Mouse (Mus musculus): ENCODE results near the gene Mast3. TPM values are rescaled to one million over a fixed set of nuclear protein-coding genes. Genes with fewer than 3 reads are reported as not detected.

The Mast3 gene
- polyA plus RNA-seq, 1 experiment: 24.2 TPM

- WGBS: 84% methylated on average over 6 of the region's 6 CpGs
- no peak for DNase-seq (ENCODE audit: low read depth, low spot score)
Observed at GRCm38 (mm10) chr8:70767503-70767902, 37.4 kb downstream of the Mast3 start.

- 13% methylated on average over 21 of the region's 21 CpGs for WGBS
- no peak for DNase-seq (ENCODE audit: low read depth, low spot score)
Observed at GRCm38 (mm10) chr8:70766571-70767440, 38.0 kb downstream of the Mast3 start.

GRCm38 (mm10) chr8:70765838-70766570, 38.9 kb downstream of the Mast3 start:
- DNase-seq (ENCODE audit: low read depth, low spot score): no peak
- under 1% methylated on average over 34 of the region's 34 CpGs for WGBS

- 41% methylated on average over 9 of the region's 9 CpGs for WGBS
- DNase-seq (ENCODE audit: low read depth, low spot score): no peak
Observed at GRCm38 (mm10) chr8:70765329-70765728, 39.5 kb downstream of the Mast3 start.

- DNase-seq (ENCODE audit: low read depth, low spot score): no peak
- 44% methylated on average over 13 of the region's 13 CpGs for WGBS
Observed at GRCm38 (mm10) chr8:70764676-70765075, 40.2 kb downstream of the Mast3 start.

GRCm38 (mm10) chr8:70764026-70764425, 40.8 kb downstream of the Mast3 start:
- DNase-seq (ENCODE audit: low read depth, low spot score): no peak
- 42% methylated on average over 8 of the region's 8 CpGs for WGBS

- 8% methylated on average over 3 of the region's 3 CpGs for WGBS
Observed at GRCm38 (mm10) chr8:70763354-70763753, 41.5 kb downstream of the Mast3 start.

GRCm38 (mm10) chr8:70762118-70762517, 42.7 kb downstream of the Mast3 start:
- no peak for DNase-seq (ENCODE audit: low read depth, low spot score)
- WGBS: 34% methylated on average over 1 of the region's 1 CpGs

More at GRCm38 (mm10) chr8:70763354-70763753, 41.5 kb downstream of the Mast3 start:
- no peak for DNase-seq (ENCODE audit: low read depth, low spot score)

- 1% methylated on average over 55 of the region's 55 CpGs for WGBS
- peak; percentile 98 for DNase-seq (ENCODE audit: low read depth, low spot score)
Observed at GRCm38 (mm10) chr8:70760775-70761406, 44.0 kb downstream of the Mast3 start, which contains the start of gene Mpv17l2. Gene Mpv17l2, minus strand, starts transcription at chr8:70760946.

- WGBS: under 1% methylated on average over 22 of the region's 22 CpGs
- DNase-seq (ENCODE audit: low read depth, low spot score): no peak
Observed at GRCm38 (mm10) chr8:70760350-70760749, 44.5 kb downstream of the Mast3 start.

GRCm38 (mm10) chr8:70758616-70759561, 46.0 kb downstream of the Mast3 start:
- no peak for DNase-seq (ENCODE audit: low read depth, low spot score)
- WGBS: 46% methylated on average over 19 of the region's 19 CpGs

GRCm38 (mm10) chr8:70758308-70758615, 46.6 kb downstream of the Mast3 start:
- no peak for DNase-seq (ENCODE audit: low read depth, low spot score)
- 87% methylated on average over 7 of the region's 7 CpGs for WGBS

GRCm38 (mm10) chr8:70757523-70758307, 47.1 kb downstream of the Mast3 start:
- WGBS: 78% methylated on average over 22 of the region's 22 CpGs
- no peak for DNase-seq (ENCODE audit: low read depth, low spot score)

GRCm38 (mm10) chr8:70756476-70757040, 48.3 kb downstream of the Mast3 start:
- no peak for DNase-seq (ENCODE audit: low read depth, low spot score)
- WGBS: 94% methylated on average over 6 of the region's 6 CpGs

GRCm38 (mm10) chr8:70755661-70756475, 49.0 kb downstream of the Mast3 start:
- DNase-seq (ENCODE audit: low read depth, low spot score): no peak
- 79% methylated on average over 24 of the region's 24 CpGs for WGBS

GRCm38 (mm10) chr8:70754871-70755660, 49.8 kb downstream of the Mast3 start:
- no peak for DNase-seq (ENCODE audit: low read depth, low spot score)
- 6% methylated on average over 50 of the region's 50 CpGs for WGBS
